Mouse (Mus musculus) adrenal gland, postnatal 14 days (tissue): Measurements from ENCODE around the gene Gm49384. TPM values are rescaled to one million over a fixed set of nuclear protein-coding genes. Genes with fewer than 3 reads are reported as not detected.

Experiments used
- DNase-seq: peaks from one replicate; pipeline ENCODE4 v3.0.0; 2021; ENCODE audit warnings: mixed read lengths
- total RNA-seq: library from RNA; stranded (reverse); gene quantifications from 2 replicates; pipeline ENCODE4 v1.2.3, GENCODE M21; 2021

Gm49384 gene
- total RNA-seq, 1 experiment from 2014 or later = 3.9 TPM

DNA sequence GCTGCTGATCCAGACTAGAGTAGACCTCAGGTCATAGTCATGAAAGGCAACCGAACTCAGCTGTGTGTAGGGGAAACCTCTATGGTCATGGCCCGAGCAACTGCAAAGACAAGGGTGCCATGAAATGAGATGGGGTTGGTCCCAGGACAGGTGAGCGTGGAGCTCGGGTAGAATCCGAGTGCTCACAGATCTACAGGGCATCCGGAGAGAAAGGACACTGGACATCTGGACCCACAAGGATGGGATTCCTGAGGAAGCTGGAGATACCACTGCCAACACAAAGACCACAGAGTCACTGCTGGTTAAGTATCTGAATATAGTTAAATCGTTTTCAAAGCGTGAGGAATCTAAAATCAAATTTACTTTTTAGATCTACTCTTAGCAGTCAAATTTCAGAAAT, 3.3 kb upstream of the Gm49384 start:
- DNase-seq = no peak

DNA sequence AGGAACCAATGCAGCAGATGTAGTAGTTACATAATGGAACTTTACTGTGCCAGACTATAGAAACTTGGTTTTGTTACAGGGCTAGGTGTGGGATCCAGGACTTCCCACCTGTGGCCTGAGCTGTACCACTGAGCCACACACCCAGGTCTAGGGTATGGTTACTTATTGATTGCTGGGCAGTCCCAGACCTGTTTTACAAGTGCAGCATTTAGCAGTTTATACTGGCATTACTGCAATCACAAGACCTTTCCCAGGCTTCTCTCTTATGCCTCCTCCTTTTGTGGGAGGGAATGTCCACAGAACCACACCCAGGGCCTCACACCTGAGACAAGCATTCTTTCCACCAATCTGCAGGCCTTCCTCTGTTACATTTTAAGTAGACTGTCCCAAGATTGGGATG, 5.1 kb downstream of the Gm49384 start:
- no peak for DNase-seq

DNA sequence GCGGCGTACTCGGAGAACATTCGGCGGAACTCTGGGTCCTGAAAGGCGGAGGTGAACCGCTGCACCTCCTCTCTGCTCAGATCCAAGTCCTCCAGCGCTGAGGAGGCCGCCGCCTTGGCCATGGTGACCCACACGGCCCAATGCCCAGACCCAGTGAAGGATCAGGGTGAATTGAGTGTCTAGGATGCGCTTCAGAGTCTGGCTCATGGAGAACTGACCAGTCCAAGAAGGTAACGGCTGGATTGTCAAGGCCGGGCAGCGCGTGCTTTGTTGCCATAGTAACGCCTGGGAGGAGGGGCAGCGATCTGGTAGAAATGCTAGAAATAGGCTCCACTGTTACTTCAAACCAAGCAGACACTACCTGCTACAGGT, 5.9 kb downstream of the Gm49384 start, which contains the start of gene Dnaaf2:
Dnaaf2 (minus strand) TSS at position 266 of the 372 bp plus-strand sequence.
- DNase-seq = peak; percentile 91

DNA sequence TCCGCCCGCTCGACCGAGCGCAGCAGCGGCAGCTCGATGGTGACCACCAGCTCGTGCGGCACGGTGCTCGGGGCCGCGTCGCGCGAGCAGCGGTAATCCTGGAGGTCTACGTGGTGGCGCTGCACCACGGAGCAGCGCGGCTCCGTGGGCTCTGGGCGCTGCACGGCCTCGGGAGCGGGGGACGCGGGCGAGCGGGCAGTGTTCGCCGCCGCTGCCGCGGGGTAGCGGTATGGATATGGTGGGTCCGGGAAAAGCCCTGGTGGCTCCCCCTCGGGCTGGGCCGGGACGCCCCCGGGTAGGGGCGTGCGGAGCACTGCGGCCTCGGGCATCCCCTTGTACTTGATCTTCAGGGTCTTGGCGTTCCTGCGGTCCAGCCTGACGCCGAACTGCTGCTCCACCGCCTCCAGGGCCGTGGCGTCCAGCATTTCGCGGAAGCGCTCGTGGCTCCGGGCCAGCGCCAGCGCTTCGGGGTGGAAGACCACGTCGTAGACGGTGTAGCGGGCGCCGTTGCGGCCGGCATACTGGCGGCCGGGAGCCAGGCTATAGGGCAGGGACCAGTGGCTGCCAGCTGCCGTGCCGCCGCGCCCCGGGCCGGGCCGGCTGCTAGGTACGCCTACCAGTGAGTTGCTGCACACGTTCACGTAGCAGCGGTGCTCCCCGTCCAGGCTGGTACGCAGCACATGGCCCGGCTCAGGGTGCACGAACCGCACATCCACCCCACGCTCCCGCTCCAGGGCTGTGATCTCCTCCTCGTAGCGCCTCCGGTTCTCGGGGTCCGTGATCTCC, 6.5 kb downstream of the Gm49384 start:
- peak; percentile 78 for DNase-seq

DNA sequence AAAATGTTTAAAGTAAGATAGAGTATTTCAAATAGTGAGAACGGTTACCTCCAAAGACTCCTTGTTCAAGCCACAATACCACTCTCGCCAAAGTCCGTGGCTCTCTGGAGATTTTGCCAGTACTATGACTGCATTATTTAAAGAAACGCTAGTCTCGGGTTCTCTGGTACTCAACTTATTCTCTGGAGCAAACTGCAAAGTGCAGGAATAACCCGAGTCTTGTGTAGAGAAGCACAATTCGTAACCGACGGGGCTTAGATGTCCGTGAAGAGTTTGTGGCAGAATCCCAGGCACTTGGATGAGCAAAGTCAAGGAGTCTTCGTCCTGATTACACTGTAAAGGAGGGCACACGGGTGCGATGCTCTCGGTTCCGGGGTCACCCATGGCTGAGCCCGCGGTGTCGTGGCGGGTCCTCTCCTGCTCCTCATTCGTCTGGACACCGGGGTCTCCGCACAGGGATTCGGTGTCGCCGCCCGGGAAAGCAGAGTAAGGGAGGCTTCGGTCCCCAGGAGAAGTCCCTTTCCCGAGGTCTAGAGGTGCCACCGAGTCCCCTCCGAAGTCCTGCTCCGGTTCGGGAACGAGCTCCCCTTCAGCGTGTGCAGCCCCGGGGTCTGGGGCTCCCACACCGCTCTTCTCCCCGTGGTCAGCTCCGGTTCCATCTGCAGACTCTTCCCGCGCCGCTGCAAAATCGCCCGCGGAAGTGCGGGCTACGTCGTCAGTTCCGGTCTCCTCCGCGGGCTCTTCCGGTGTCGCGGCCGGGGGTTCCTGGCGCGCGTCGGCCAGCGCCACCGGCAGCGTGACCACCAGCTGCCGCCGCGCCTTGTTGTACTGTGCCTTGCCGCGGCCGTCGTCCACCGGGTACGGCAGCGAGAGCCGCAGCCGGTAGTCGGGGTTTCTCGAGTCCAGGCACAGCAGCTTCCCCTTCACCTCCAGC, 7.4 kb downstream of the Gm49384 start, which contains the start of gene Gm49383:
Gm49383 (minus strand) TSS at position 661 of the 934 bp plus-strand sequence.
- peak; percentile 86 for DNase-seq

DNA sequence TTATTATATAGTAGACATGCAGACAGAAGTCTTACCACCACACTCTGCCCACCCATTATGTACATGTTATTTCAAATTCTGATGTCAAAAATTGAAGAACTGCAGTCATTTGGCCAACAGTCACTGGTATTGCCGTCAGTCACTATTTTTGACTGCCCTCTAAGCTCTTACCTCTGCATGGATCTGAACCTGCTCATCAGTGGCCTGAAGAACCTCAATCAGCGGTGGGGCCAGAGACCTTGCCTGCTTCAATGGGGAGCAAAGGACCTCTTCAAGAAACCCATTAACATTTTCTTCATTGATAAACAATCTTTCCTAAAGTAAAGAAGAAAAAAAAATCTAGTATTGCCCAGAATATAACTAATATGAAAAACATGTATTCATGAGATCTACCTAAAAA, 11.4 kb downstream of the Gm49384 start:
- DNase-seq = no peak

DNA sequence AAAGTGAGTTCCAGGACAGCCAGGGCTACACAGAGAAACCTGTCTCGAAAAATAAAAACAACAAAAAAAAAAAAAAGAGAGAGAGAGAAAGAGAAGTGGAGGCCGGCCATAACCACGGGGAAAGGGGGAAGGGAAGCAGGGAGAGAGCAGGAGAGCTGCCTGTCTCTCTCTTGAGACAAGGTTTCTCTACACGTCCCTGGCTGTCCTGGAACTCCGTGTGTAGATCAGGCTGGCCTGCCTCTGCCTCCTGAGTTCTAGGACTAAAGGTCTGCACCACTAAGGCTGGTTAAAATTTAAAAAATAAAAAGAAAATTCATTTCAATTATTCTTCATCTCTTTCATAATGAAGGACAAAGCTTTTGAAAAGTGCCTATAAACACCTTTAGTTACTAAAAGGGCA, 12.7 kb downstream of the Gm49384 start:
- DNase-seq = no peak

DNA sequence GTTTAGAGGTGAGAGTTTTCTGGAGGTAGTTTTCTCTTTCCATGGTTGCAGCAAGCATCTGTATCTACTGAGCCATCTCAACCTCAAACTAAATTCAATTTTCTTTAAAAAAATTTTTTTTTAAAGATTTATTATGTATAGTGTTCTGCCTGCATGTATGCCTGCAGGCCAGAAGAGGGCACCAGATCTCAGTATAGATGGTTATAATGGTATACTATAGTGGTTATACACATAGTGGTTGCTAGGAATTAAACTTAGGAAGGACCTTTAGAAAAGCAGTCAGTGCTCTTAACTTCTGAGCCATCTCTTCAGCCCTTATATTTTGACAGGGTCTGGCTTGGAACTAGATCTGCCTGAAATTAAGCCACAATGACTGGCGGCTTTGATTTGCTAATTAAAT, 13.5 kb downstream of the Gm49384 start:
- DNase-seq = peak; percentile 18

DNA sequence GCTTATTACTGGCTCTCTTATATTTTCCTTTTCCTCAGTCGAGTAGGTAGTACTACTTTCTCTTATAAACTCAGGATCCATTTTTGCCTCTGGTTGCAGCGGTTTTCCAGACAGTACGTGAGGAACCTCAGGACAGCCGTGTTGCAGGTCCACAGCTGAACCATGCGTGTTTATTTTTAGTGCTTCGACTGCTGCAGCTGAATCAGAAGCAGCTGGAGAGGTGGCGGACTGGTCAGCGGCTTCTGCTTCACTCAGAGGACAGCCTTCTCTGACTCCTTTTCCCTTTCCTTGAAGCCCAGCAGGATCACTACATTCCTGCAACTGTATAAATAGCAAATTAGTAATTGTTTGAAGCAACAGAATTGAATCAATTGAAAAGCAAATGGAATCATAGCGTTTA, 14.0 kb downstream of the Gm49384 start:
- no peak for DNase-seq

DNA sequence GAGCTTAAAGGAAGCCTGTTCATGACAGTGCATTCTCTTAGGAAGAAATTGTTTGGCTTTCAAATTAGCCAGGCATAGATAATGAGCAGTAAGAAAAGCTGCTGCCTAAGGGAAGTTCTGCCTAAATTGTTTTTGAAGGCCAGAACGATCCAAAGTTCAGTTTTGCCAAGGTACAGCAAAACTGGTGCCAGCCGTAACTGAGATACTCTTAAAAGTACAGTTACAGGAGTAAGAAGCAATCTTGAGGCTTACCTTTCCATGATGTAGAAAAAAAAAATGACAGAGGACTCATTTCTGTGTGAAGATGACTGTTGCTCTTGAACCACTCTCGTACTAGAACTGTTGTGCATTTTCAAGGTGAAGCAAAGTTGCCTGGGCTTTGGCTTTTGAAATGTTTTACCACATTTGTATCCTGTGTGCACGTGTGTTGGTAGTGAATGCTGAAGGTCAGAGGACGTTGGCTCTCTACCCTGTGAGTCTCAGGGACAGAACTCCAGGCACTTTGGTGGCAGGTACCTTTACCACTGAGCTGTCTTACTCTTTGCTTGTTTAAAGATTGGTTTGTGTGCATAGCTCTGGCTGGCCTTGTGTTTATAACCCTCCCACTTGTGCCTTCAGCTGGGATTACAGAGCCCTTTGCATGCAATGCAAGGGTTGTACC, 17.1 kb downstream of the Gm49384 start:
- peak; percentile 34 for DNase-seq

DNA sequence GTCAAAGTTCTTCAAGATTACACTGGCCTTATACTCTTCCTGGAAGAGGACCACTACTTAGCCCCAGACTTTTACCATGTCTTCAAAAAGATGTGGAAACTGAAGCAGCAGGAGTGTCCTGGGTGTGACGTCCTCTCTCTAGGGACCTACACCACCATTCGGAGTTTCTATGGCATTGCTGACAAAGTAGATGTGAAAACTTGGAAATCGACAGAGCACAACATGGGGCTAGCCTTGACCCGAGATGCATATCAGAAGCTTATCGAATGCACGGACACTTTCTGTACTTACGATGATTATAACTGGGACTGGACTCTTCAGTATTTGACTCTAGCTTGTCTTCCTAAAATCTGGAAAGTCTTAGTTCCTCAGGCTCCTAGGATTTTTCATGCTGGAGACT, 18.7 kb downstream of the Gm49384 start:
- DNase-seq = no peak

DNA sequence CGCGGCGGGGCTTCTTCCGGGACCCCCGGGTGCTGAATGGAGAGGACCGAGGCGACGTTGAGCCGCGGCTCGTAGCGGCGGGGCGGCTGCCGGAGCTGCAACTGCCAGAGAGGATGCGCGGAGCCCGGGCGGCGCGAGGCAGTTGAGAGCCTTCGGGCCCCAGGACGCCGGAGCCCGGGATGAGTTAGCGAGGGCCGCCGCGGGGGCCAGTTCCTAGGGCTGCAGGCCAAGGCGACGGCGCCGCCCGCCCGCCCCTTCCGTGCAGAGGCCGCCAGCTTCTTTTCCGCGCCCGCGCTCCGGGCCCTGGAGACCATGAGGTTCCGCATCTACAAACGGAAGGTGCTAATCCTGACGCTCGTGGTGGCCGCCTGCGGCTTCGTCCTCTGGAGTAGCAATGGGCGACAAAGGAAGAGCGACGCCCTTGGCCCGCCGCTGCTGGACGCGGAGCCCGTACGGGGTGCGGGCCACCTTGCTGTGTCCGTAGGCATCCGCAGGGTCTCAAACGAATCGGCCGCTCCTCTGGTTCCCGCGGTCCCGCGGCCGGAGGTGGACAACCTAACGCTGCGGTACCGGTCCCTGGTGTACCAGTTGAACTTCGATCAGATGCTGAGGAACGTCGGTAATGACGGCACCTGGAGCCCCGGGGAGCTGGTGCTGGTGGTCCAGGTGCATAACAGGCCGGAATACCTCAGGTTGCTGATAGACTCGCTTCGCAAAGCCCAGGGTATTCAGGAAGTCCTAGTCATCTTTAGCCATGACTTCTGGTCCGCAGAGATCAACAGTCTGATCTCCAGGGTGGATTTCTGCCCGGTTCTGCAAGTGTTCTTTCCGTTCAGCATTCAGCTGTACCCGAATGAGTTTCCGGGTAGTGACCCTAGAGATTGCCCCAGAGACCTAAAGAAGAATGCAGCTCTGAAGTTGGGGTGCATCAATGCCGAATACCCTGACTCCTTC, 19.4 kb downstream of the Gm49384 start:
- DNase-seq = peak; percentile 79

DNA sequence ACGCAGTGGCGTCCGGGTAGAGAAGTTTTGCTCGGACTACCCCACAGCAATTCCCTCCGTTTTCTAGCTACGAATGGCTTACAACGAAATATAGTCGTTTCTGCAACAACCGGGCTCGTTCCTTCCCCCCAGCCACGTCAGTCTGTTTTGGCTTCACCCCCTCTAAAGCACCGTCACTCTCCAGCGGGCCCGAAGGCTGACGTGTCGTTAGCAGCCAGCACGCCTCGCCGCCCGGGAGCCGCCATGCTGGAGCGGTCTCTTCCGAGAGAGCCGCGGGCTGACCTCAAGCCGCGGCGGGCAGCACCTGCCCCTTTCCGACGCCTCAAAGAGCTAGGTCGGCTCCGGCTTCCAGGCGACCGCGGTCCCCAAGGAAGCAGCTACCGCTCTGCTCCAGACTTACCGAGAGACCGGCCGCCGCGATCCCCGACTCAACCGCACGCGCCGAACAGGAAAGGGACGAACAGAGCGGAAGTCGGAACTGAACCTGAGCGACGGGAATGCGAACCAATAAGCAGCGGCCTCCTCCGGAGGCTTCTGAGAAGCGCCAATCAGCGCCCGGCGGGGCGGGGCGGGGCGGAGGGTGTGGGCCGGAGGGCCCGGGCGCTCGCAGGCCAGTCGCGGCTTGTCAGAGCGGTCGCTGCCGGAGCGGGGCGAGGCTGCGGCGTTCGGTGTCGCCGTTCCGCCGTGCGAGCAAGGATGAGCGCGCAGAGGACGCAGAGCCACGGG, 20.3 kb downstream of the Gm49384 start, which contains the start of the genes Rpl36al and Mgat2:
Rpl36al (minus strand) TSS at position 501 of the 726 bp plus-strand sequence.
Mgat2 (plus strand) TSS at position 575 of the 726 bp plus-strand sequence.
- peak; percentile 99 for DNase-seq

DNA sequence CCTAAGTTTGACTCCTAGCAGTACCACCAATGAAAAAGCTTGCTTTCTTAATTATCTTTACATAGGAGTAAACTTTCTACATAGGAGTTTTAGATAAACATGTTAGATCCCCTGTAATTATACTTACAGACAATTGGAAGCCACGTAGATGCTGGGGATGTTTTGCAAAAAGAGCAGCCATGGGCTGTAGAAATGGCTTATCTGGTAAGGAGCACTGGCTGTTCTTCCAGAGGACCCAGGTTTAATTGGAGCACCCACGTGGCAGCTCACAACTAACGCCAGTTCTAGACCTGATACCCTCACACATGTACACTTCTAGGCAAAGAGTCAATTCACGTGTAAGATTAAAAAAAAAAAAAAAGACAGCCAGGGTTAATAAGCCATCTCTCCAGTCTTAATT, 22.3 kb downstream of the Gm49384 start:
- DNase-seq = no peak

DNA sequence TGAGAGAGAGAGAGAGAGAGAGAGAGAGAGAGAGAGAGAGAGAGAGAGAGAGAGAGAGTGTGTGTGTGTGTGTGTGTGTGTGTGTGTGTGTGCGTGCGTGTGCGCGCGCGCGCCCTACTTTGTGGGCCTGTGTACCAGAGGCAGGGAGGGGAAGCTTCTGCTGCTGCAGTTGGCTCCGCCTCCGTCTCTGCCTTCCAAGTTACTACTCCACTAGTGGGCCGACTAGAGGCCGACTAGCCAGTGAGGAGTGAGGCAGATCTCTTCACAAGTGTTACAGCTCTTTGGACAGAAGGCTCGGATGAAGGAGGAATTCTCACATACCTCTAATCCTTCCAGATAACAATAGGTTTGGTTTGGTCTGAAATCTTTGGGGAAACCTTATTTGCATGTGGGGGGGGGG, 24.7 kb downstream of the Gm49384 start:
- no peak for DNase-seq

DNA sequence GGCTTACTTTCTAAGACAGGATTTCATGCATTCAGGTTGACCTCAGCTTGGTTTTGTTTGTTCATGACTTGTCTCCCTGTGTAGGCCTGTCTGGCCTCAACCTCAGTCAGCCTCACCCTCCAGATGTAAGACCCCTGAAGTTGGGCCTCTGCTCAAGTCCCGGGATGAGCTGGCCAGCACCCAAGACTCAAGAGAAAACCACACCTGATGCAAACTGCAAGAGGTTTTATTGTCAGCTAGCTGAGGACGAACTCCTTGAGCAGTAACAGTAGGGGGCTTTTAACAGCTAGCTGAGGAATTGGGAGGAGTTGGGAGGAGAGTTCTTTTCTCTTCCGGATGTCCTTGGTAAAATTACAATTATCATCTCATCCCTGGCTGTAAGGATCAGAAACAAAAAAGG, 26.5 kb downstream of the Gm49384 start:
- DNase-seq = no peak

DNA sequence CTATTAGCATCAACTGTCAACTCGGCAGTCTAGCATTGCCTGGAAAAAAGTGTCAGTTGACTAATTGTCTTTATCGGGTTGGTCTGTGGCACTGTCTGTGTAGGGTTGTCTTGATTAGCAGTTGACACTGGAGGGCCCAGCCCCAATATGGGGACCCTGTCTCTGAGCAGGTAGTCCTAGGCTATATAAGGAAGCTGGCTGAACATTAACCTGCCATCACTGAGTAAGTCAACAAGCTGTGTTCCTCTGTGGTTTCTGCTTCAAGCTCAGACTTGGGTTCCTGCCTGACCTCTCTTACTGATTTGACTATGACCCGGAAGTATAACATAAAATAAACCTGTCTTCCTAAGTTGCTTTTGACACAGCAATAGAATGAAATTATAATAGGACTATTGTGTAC, 28.1 kb downstream of the Gm49384 start:
- no peak for DNase-seq

DNA sequence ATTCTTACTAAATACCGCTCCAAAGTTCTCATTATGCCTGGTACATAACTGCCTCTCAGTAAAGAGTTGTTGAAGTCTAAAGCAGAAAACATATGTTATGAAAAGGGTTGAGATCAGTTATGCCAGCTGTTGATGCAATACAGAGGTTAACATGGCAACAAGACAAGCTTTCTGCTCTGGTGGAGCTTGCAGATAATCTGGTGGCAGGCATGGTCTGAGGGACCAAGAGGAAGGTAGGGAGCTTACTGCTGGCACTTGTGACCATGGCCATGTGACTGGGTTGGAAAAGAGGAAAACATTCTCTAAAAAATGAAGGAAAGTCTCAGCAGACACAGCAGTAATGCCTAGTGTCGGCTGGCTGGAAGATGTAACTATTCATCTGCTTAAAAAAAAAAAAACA, 32.8 kb downstream of the Gm49384 start:
- DNase-seq = no peak

DNA sequence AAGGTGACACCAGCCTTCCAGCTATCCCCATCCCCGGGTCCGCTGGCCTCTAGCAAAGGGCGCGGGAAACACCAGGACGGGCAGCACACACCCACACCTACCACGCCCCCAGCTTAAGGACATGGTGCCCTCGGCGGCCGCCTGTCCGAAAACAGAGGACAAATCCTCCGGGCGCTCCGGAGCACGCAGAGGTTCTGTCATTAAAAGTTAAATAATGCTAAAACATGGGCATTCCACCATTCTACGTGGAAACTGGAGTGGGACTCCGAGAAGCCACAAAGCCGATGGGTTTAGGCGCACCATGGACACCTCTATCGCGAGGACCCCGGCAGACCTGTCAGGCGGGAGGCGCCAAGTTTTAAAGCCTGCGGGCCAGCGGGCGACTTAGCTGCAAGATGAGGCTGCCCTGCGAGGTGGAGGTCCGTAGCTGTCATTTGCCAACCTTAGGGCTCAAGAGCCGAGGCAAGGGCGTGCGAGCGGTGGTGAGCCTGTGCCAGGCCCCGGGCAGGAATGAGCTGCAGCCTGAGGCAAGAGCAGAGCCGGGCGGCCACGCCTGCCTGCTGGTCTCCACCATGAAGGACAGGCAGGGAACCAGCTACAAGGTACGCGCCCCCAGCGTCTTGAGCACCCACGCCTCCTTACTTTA, 35.5 kb downstream of the Gm49384 start, which contains the start of gene Lrr1:
Lrr1 (plus strand) TSS at position 354 of the 646 bp plus-strand sequence.
- DNase-seq = peak; percentile 91
